14 mouse cellular contexts compared by ENCODE assay signal in the genomic region with DNA sequence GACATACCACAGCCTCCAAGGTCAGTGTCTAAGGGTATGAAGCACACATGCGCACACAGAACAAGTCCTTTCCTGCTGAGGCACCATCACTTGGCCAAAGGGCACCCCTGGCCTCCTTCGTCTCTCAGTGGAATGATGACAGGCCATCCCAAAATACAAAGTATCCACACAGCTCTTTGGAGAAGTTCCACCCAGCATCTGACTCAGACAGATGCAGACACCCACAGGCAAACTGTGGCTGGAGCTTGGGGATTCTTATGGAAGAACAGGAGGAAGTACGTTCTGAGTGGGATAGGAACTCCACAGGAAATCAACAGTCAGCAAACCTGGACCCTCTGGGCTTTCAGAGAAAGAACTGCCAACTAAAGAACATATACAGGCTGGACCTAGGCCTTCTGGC. TPM values are rescaled to one million over a fixed set of nuclear protein-coding genes. Genes with fewer than 3 reads are reported as not detected.
"Had no signal": no experiment of that assay in that cellular context is flagged by ENCODE, and none has a peak within 500 bp of the region (broad histone marks: within the 10 kb centered on the region; RNA-seq: fewer than 3 reads in every experiment).

No protein-coding gene starts in this region.

- DNase-seq: gastrocnemius, postnatal 14 days; gastrocnemius, postnatal 36 days; heart, adult 11 months; heart, adult 2 months; heart, postnatal 14 days; heart, postnatal 36 days; kidney, adult 11 months; kidney, adult 2 months; kidney, adult 9 months; kidney, postnatal 14 days; kidney, postnatal 36 days; layer of hippocampus, postnatal 36 days; left cerebral cortex, postnatal 4 days had no signal

RNA-seq across cellular contexts. Expression of a gene that starts 48.6 kb away (rescaled TPM):
- total RNA-seq: heart, adult 2 months; heart, postnatal 36 days; hematopoietic stem cell, adult 5-6 weeks had no signal
